Comparison of ENCODE assay signal across 11 mouse cellular contexts in genomic region chr9:65606321-65607109, GRCm38 (mm10). TPM values are rescaled to one million over a fixed set of nuclear protein-coding genes. Genes with fewer than 3 reads are reported as not detected.
DNase-seq lines count a peak whose midpoint lies in the region; ATAC-seq and TF ChIP-seq lines count a peak whose summit lies in the region.
"Had no signal": no experiment of that assay in that cellular context is flagged by ENCODE, and none has a peak within 500 bp of the region (broad histone marks: within the 10 kb centered on the region; RNA-seq: fewer than 3 reads in every experiment).

No protein-coding gene starts in this region.

- DNase-seq in gastrocnemius, adult 2 months = no peak
- DNase-seq in gastrocnemius, postnatal 4 days (ENCODE audit: low spot score in 2 of 2) = no peak
- DNase-seq in midbrain, embryonic 10.5 days (ENCODE audit: low spot score) = no peak
- no peak for DNase-seq in embryonic facial prominence, embryonic 10.5 days (ENCODE audit: low spot score)
- DNase-seq in layer of hippocampus, postnatal 25 days (ENCODE audit: extremely low spot score in 1 of 2, low spot score in 1 of 2) = no peak
- DNase-seq in natural killer cell, adult 2 months (ENCODE audit: low spot score in 2 of 2) = no peak
- DNase-seq: B cell, adult 2 months; liver, postnatal 0 days had no signal

- H3K9me3 ChIP-seq in midbrain, embryonic 10.5 days (replicated peaks) = no peaks in the 10 kb centered on the region
- no peaks in the 10 kb centered on the region for H3K9me3 ChIP-seq in midbrain, embryonic 13.5 days
- H3K9me3 ChIP-seq in embryonic facial prominence, embryonic 10.5 days = no peaks in the 10 kb centered on the region
- no peaks in the 10 kb centered on the region for H3K9me3 ChIP-seq in stomach, embryonic 15.5 days

- no peak overlapping the region for H3K4me3 ChIP-seq in gastrocnemius, adult 2 months
- no peak overlapping the region for H3K4me3 ChIP-seq in midbrain, embryonic 10.5 days
- H3K4me3 ChIP-seq in midbrain, embryonic 13.5 days (replicated peaks) = no peak overlapping the region
- no peak overlapping the region for H3K4me3 ChIP-seq in embryonic facial prominence, embryonic 10.5 days
- no peak overlapping the region for H3K4me3 ChIP-seq in stomach, embryonic 15.5 days (replicated peaks)

- ATAC-seq in midbrain, embryonic 13.5 days = no peak
- peak; percentile 47; the same call in 1 of the 2 replicates for ATAC-seq in stomach, embryonic 15.5 days (ENCODE audit: insufficient read depth, low FRiP score, low read depth)

- peak overlapping the region; percentile 46; the same call in 1 of the 2 replicates for H3K27ac ChIP-seq in gastrocnemius, adult 2 months
- H3K27ac ChIP-seq in midbrain, embryonic 10.5 days (replicated peaks) = 0 out of 2 replicates have a peak overlapping the region, but pooled peaks have one; percentile 3
- H3K27ac ChIP-seq in midbrain, embryonic 13.5 days = no peak overlapping the region
- 0 out of 2 replicates have a peak overlapping the region, but pooled peaks have one; percentile 3 for H3K27ac ChIP-seq in embryonic facial prominence, embryonic 10.5 days (replicated peaks)
- peak overlapping the region; percentile 72; the same call in 1 of the 2 replicates for H3K27ac ChIP-seq in stomach, embryonic 15.5 days

- no peaks in the 10 kb centered on the region for H3K36me3 ChIP-seq in midbrain, embryonic 10.5 days
- no peaks in the 10 kb centered on the region for H3K36me3 ChIP-seq in midbrain, embryonic 13.5 days
- H3K36me3 ChIP-seq in embryonic facial prominence, embryonic 10.5 days (replicated peaks) = no peaks in the 10 kb centered on the region
- H3K36me3 ChIP-seq in stomach, embryonic 15.5 days = no peaks in the 10 kb centered on the region

- peaks cover 16% of the 10 kb centered on the region for H3K4me1 ChIP-seq in midbrain, embryonic 10.5 days
- H3K4me1 ChIP-seq in midbrain, embryonic 13.5 days (replicated peaks) = peaks cover 8% of the 10 kb centered on the region
- H3K4me1 ChIP-seq in embryonic facial prominence, embryonic 10.5 days = peaks cover 17% of the 10 kb centered on the region
- peaks cover 6% of the 10 kb centered on the region; the same call in 1 of the 2 replicates for H3K4me1 ChIP-seq in stomach, embryonic 15.5 days

- no peak overlapping the region for H3K9ac ChIP-seq in midbrain, embryonic 13.5 days (replicated peaks)
- H3K9ac ChIP-seq in stomach, embryonic 15.5 days = no peak overlapping the region

- 28% methylated on average over 9 of the region's 9 CpGs for WGBS in midbrain, embryonic 10.5 days
- 33% methylated on average over 9 of the region's 9 CpGs for WGBS in midbrain, embryonic 13.5 days
- WGBS in embryonic facial prominence, embryonic 10.5 days = 28% methylated on average over 9 of the region's 9 CpGs
- 45% methylated on average over 9 of the region's 9 CpGs for WGBS in stomach, embryonic 15.5 days

- H3K27me3 ChIP-seq in midbrain, embryonic 10.5 days (ENCODE audit: low read depth, poor library complexity, severe bottlenecking) = peaks cover 14% of the 10 kb centered on the region
- H3K27me3 ChIP-seq in midbrain, embryonic 13.5 days = no peaks in the 10 kb centered on the region
- peaks cover 12% of the 10 kb centered on the region for H3K27me3 ChIP-seq in embryonic facial prominence, embryonic 10.5 days (replicated peaks; ENCODE audit: low read depth, poor library complexity, severe bottlenecking)
- no peaks in the 10 kb centered on the region for H3K27me3 ChIP-seq in stomach, embryonic 15.5 days (replicated peaks)
- H3K27me3 ChIP-seq: Patski had no signal

- intact Hi-C loops in gastrocnemius, adult 2 months (cut with DNase I) = loop anchor here (5.0 kb wide), 1 partner anchor 246 kb away; no protein-coding TSS in a partner anchor

- H3K4me2 ChIP-seq in midbrain, embryonic 13.5 days (replicated peaks) = no peak overlapping the region
- H3K4me2 ChIP-seq in stomach, embryonic 15.5 days = no peak overlapping the region

- TF ChIP-seq CTCF in gastrocnemius, adult 2 months (IDR thresholded peaks at IDR 0.05) = no peak

RNA-seq across cellular contexts. Expression of gene Pif1, which starts 19.6 kb away (rescaled TPM):
- total RNA-seq in gastrocnemius, adult 2 months (2021) = not detected
- 1 to 10 TPM; 3.0 TPM for total RNA-seq in gastrocnemius, postnatal 4 days (2021)
- 27.8 and 29.3 TPM in 2 replicates for polyA plus RNA-seq in midbrain, embryonic 10.5 days (2016; fragmentation: Nextera tagmentation; extraction: Ambion mirVana)
- 8.4 and 9.7 TPM in 2 replicates for polyA plus RNA-seq in midbrain, embryonic 13.5 days (2015; fragmentation: Nextera tagmentation; extraction: Ambion mirVana)
- polyA plus RNA-seq in embryonic facial prominence, embryonic 10.5 days (2016; fragmentation: Nextera tagmentation; extraction: Ambion mirVana) = 27.7 and 28.0 TPM in 2 replicates
- 11.4 and 12.3 TPM in 2 replicates for polyA plus RNA-seq in stomach, embryonic 15.5 days (2015; fragmentation: Nextera tagmentation; extraction: Ambion mirVana)
- under 1 TPM; 0.07 to 0.19 TPM for total RNA-seq in layer of hippocampus, postnatal 25 days (2021)

RNA-seq across cellular contexts. Expression of gene Rbpms2, which starts 22.9 kb away (rescaled TPM):
- total RNA-seq in gastrocnemius, adult 2 months (2021) = 1 to 10 TPM in 1 of 2 experiments, under 1 TPM in 1; 0.99 to 1.8 TPM
- 1 to 10 TPM; 5.1 to 5.6 TPM for total RNA-seq in gastrocnemius, postnatal 4 days (2021)
- 33.2 and 39.4 TPM in 2 replicates for polyA plus RNA-seq in midbrain, embryonic 10.5 days (2016; fragmentation: Nextera tagmentation; extraction: Ambion mirVana)
- polyA plus RNA-seq in midbrain, embryonic 13.5 days (2015; fragmentation: Nextera tagmentation; extraction: Ambion mirVana) = 4.5 and 4.9 TPM in 2 replicates
- polyA plus RNA-seq in embryonic facial prominence, embryonic 10.5 days (2016; fragmentation: Nextera tagmentation; extraction: Ambion mirVana) = 26.2 and 26.4 TPM in 2 replicates
- polyA plus RNA-seq in stomach, embryonic 15.5 days (2015; fragmentation: Nextera tagmentation; extraction: Ambion mirVana) = 19.3 and 23.2 TPM in 2 replicates
- total RNA-seq in layer of hippocampus, postnatal 25 days (2021) = 1 to 10 TPM; 2.8 to 2.9 TPM

RNA-seq across cellular contexts. Expression of gene Plekho2, which starts 26.7 kb away (rescaled TPM):
- 1 to 10 TPM; 4.4 to 4.5 TPM for total RNA-seq in gastrocnemius, adult 2 months (2021)
- 10 to 100 TPM; 23.6 to 26.0 TPM for total RNA-seq in gastrocnemius, postnatal 4 days (2021)
- polyA plus RNA-seq in midbrain, embryonic 10.5 days (2016; fragmentation: Nextera tagmentation; extraction: Ambion mirVana) = 13.4 and 13.9 TPM in 2 replicates
- polyA plus RNA-seq in midbrain, embryonic 13.5 days (2015; fragmentation: Nextera tagmentation; extraction: Ambion mirVana) = 5.6 and 5.9 TPM in 2 replicates
- polyA plus RNA-seq in embryonic facial prominence, embryonic 10.5 days (2016; fragmentation: Nextera tagmentation; extraction: Ambion mirVana) = 14.3 and 15.2 TPM in 2 replicates
- polyA plus RNA-seq in stomach, embryonic 15.5 days (2015; fragmentation: Nextera tagmentation; extraction: Ambion mirVana) = 17.0 and 18.1 TPM in 2 replicates
- total RNA-seq in layer of hippocampus, postnatal 25 days (2021) = 10 to 100 TPM; 11.3 to 13.7 TPM
